Mouse (Mus musculus) CH12.LX (cell line): Measurements from ENCODE around the gene Gars.

Experiments used
- CHD1 ChIP-seq: IDR thresholded peaks from 2 replicates; pipeline ENCODE4 v1.6.1; 2012; ENCODE audit warnings: low read depth, low read length, improper control_type of control experiment, inconsistent platforms
- CHD2 ChIP-seq: IDR thresholded peaks from 2 replicates; pipeline ENCODE4 v1.6.1; 2011; ENCODE audit warnings: low read length, improper control_type of control experiment
- CTCF ChIP-seq, 2 experiments: IDR thresholded peaks in 1 of 2; conservative IDR thresholded peaks in 1 of 2; 2 replicates each; pipeline ENCODE4 v1.5.1; 2011 to 2012; ENCODE audit warnings: low read depth in 2 of 2, low read length in 2 of 2, improper control_type of control experiment in 1 of 2, inconsistent platforms in 1 of 2, mild to moderate bottlenecking in 1 of 2, moderate library complexity in 1 of 2
- EP300 ChIP-seq: IDR thresholded peaks from 2 replicates; pipeline ENCODE4 v1.6.1; 2011; ENCODE audit warnings: low read length, improper control_type of control experiment
- MAX ChIP-seq: IDR thresholded peaks from 2 replicates; pipeline ENCODE4 v1.6.1; 2011; ENCODE audit warnings: low read length, improper control_type of control experiment
- MAZ ChIP-seq: IDR thresholded peaks from 2 replicates; pipeline ENCODE4 v1.6.1; 2012; ENCODE audit warnings: low read depth, mild to moderate bottlenecking, inconsistent platforms, low read length, improper control_type of control experiment, moderate library complexity
- MYC ChIP-seq: IDR thresholded peaks from 2 replicates; pipeline ENCODE4 v1.6.1; 2011; ENCODE audit warnings: low read depth, mild to moderate bottlenecking, improper control_type of control experiment, low read length
- NRF1 ChIP-seq: IDR thresholded peaks from 2 replicates; pipeline ENCODE4 v1.6.1; 2014; ENCODE audit warnings: low read depth, mild to moderate bottlenecking, inconsistent platforms, low read length, improper control_type of control experiment, moderate library complexity
- PAX5 ChIP-seq: IDR thresholded peaks from 2 replicates; pipeline ENCODE4 v1.6.1; 2012; ENCODE audit warnings: low read length, inconsistent platforms, mixed read lengths
- POLR2A ChIP-seq: IDR thresholded peaks from 2 replicates; pipeline ENCODE4 v1.6.1; 2011; ENCODE audit warnings: low read depth, mild to moderate bottlenecking, improper control_type of control experiment, low read length
- POLR2AphosphoS2 ChIP-seq: IDR thresholded peaks from 2 replicates; pipeline ENCODE4 v1.6.1; 2011; ENCODE audit warnings: low read depth, low read length, improper control_type of control experiment
- USF2 ChIP-seq: conservative IDR thresholded peaks from 2 replicates; pipeline ENCODE4 v1.6.1; 2011; ENCODE audit warnings: low read depth, low read length, improper control_type of control experiment
- ZMIZ1 ChIP-seq: IDR thresholded peaks from 2 replicates; pipeline ENCODE4 v1.6.1; 2012; ENCODE audit warnings: low read depth, mild to moderate bottlenecking, inconsistent platforms, low read length, improper control_type of control experiment
- ZNF384 ChIP-seq: IDR thresholded peaks from 2 replicates; pipeline ENCODE4 v1.6.1; 2012; ENCODE audit warnings: low read depth, low read length, improper control_type of control experiment, inconsistent platforms

DNA sequence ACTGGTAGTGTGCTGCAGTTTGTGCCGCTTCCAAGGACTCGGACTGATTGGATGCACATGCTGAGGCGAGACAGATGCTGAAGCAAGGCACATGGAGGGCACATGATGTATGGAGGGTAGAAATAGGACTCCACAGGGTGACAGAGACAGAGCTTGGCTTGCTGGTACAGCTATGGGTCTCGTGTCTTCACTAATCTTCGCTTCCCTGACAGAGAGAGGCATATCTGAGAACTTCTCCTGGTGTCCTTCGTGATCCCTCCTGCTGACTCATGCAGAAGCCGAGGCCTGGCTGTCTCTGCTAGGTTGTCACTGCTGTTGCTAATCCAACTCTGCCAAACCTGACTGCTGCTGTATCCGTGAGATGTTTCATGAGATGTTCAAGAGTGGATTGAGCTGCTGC, 29.4 kb upstream of the Gars start:
- TF ChIP-seq POLR2AphosphoS2 (no peak), POLR2A (no peak), PAX5 (no peak), CTCF (conservative IDR thresholded peaks at IDR 0.05 in 1 of 2, IDR thresholded peaks at IDR 0.05 in 1 of 2; ENCODE audit: low read depth in 2 of 2, low read length in 2 of 2) (no peak), ZMIZ1 (no peak), EP300 (no peak), MAZ (no peak), MAX (no peak), MYC (no peak), CHD1 (no peak), ZNF384 (no peak), CHD2 (no peak), NRF1 (no peak), USF2 (no peak)
